Mouse (Mus musculus) stomach, postnatal 0 days (tissue): ENCODE data around the gene Itga9. TPM values are rescaled to one million over a fixed set of nuclear protein-coding genes. Genes with fewer than 3 reads are reported as not detected.

Experiments used
- ATAC-seq: fragments of 200-750 bp; cut with Nextera tagmentation; 2 replicates; pipeline ENCODE4 v1.8.0; 2017; ENCODE audit not compliant: low FRiP score, low TSS enrichment
- DNase-seq: peaks from one replicate; pipeline ENCODE4 v3.0.0-alpha.2; 2016; ENCODE audit warnings: low spot score
- H3K27ac ChIP-seq: fragments of 300-500 bp; sonication (generic); replicated peaks from 2 replicates; pipeline ENCODE4 v1.5.1; 2014; ENCODE audit warnings: mild to moderate bottlenecking, control low read depth
- H3K27me3 ChIP-seq: fragments of 300-500 bp; sonication (generic); 2 replicates; pipeline ENCODE4 v1.6.1; 2014; ENCODE audit warnings: low read length; ENCODE audit not compliant: control insufficient read depth, insufficient read depth
- H3K36me3 ChIP-seq: fragments of 300-500 bp; sonication (generic); 2 replicates; pipeline ENCODE4 v1.6.1; 2014; ENCODE audit warnings: low read length, mixed read lengths; ENCODE audit not compliant: control insufficient read depth, insufficient read depth
- H3K4me1 ChIP-seq: fragments of 300-500 bp; sonication (generic); replicated peaks from 2 replicates; pipeline ENCODE4 v1.6.1; 2014; ENCODE audit warnings: antibody characterized with exemption; ENCODE audit not compliant: control insufficient read depth, insufficient read depth
- H3K4me2 ChIP-seq: fragments of 300-500 bp; sonication (generic); replicated peaks from 2 replicates; pipeline ENCODE4 v1.6.1; 2014; ENCODE audit warnings: low read depth, mild to moderate bottlenecking, control low read depth, moderate library complexity
- H3K4me3 ChIP-seq: fragments of 300-500 bp; sonication (generic); 2 replicates; pipeline ENCODE4 v1.5.1; 2014; ENCODE audit warnings: low read depth, low read length, control low read depth
- H3K9ac ChIP-seq: fragments of 300-500 bp; sonication (generic); 2 replicates; pipeline ENCODE4 v1.6.1; 2014; ENCODE audit warnings: mild to moderate bottlenecking, low read length, control low read depth, mixed read lengths
- H3K9me3 ChIP-seq: fragments of 300-500 bp; sonication (generic); 2 replicates; pipeline ENCODE4 v1.6.1; 2016; ENCODE audit warnings: low read length; ENCODE audit not compliant: control insufficient read depth
- CTCF ChIP-seq: IDR thresholded peaks from 2 replicates; pipeline ENCODE4 v1.5.1; 2016; ENCODE audit warnings: antibody characterized with exemption, low read depth, mild to moderate bottlenecking, moderate library complexity
- EP300 ChIP-seq: optimal IDR thresholded peaks from 2 replicates; pipeline ENCODE3; 2016; ENCODE audit warnings: antibody characterized with exemption
- WGBS: fragments of 180-500 bp; shearing (Covaris S2); extraction: QIAGEN DNeasy Blood & Tissue Kit; methylation state at CpG from one replicate; pipeline ENCODE4 v1.1.7; 2014; 5-methylcytosine and 5-hydroxymethylcytosine counted together
- polyA plus RNA-seq: library from polyadenylated mRNA; unstranded; fragments of >200 nt; fragmentation: Nextera tagmentation; extraction: Ambion mirVana; gene quantifications from 2 replicates; pipeline ENCODE4 v1.2.1, GENCODE M21; 2015

Gene Itga9
- polyA plus RNA-seq, 1 experiment from 2014 or later = 5.3 TPM

DNA sequence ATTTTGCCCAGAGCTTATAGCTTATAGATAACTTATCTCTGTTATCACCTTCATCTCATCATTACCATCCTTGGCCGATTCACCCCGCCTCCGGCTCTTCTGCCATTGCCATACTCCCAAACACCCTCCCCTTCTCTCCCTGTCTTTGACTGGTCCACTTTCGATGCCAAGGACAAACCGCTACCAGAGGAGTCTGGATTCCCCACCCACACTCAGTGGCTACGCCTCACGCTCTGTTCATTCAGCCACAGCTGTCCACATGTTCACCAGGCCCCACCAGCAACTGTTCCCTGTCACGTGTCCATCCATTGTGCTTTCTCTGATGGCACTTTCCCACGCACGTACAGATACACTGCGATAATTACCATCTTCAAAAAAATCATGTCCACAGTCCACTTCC, 195.9 kb downstream of the Itga9 start:
- Histone ChIP-seq H3K27me3 (no peaks in the 10 kb centered on the region), H3K9me3 (no peaks in the 10 kb centered on the region), H3K4me2 (no peak overlapping the region), H3K36me3 (no peaks in the 10 kb centered on the region), H3K9ac (no peak overlapping the region), H3K27ac (no peak overlapping the region), H3K4me3 (no peak overlapping the region), H3K4me1 (no peaks in the 10 kb centered on the region)
- DNase-seq = no peak
- WGBS = 91% methylated on average over 11 of the region's 11 CpGs
- no peak for TF ChIP-seq CTCF
- TF ChIP-seq EP300 = no peak
- no peak for ATAC-seq

GRCm38 (mm10) chr9:118805740-118806139, 199.2 kb downstream of the Itga9 start:
- WGBS = 79% methylated on average over 6 of the region's 6 CpGs
- ATAC-seq (no peak), DNase-seq (no peak)
- no peak overlapping the region for H3K27ac ChIP-seq
- no peaks in the 10 kb centered on the region for H3K4me1 ChIP-seq
- H3K4me3 ChIP-seq = no peak overlapping the region
- H3K9me3 ChIP-seq = no peaks in the 10 kb centered on the region
- no peak overlapping the region for H3K9ac ChIP-seq
- no peak overlapping the region for H3K4me2 ChIP-seq
- H3K36me3 ChIP-seq = no peaks in the 10 kb centered on the region
- no peaks in the 10 kb centered on the region for H3K27me3 ChIP-seq
- TF ChIP-seq EP300 = no peak
- TF ChIP-seq CTCF = no peak

- ATAC-seq = no peak
- Histone ChIP-seq H3K36me3 (no peaks in the 10 kb centered on the region), H3K4me3 (no peak overlapping the region), H3K27me3 (no peaks in the 10 kb centered on the region), H3K27ac (no peak overlapping the region), H3K4me1 (no peaks in the 10 kb centered on the region), H3K4me2 (no peak overlapping the region), H3K9me3 (no peaks in the 10 kb centered on the region), H3K9ac (no peak overlapping the region)
- 86% methylated on average over 3 of the region's 3 CpGs for WGBS
- TF ChIP-seq CTCF = no peak
- TF ChIP-seq EP300 = no peak
- no peak for DNase-seq
Measured at GRCm38 (mm10) chr9:118807669-118808068, 201.2 kb downstream of the Itga9 start.

DNA sequence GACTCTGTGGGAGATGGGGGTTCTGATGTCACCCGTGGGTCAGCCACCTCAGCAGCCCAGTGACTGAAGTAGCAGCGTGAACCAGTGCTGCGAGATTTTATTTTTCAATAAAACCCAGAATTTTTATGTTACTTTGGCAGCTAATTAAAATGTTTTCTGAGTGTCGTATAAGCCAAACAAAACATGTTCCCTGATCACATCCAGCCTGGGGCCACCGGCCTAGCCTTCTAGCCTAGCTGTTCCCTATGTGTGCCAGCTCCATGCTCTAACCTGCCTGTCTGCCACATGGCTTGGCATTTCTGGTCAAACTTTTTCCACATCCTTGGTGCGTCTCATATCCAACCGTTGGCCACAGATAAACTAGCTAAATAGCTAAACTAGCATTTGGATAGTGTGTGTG, 205.7 kb downstream of the Itga9 start:
- no peak for ATAC-seq
- Histone ChIP-seq H3K4me2 (no peak overlapping the region), H3K4me3 (no peak overlapping the region), H3K27me3 (no peaks in the 10 kb centered on the region), H3K4me1 (no peaks in the 10 kb centered on the region), H3K36me3 (no peaks in the 10 kb centered on the region), H3K9ac (no peak overlapping the region), H3K27ac (no peak overlapping the region), H3K9me3 (no peaks in the 10 kb centered on the region)
- WGBS = 89% methylated on average over 7 of the region's 7 CpGs
- no peak for DNase-seq
- TF ChIP-seq EP300 (no peak), CTCF (no peak)

DNA sequence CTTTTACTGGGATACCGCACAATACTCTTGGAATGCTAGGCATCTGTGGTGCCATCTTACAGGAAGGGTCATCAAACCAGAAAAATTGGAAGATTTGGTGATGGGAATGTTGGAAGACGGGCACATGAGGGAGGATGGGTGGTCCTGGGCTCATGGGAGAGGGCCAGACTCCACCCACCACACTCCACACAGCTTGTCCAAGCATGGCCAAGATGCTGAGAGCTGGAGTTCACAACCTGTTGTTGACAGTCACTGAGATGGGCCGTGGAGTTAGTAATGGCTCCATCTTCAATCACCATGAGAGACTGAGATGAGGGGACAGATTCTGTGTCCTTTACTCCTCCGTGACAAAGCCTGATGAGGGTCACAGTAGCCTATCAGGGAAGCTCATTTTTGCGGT, 207.0 kb downstream of the Itga9 start:
- TF ChIP-seq EP300 (no peak), CTCF (no peak)
- ATAC-seq (no peak), DNase-seq (no peak)
- WGBS = 88% methylated on average over 5 of the region's 5 CpGs
- Histone ChIP-seq H3K27me3 (no peaks in the 10 kb centered on the region), H3K36me3 (no peaks in the 10 kb centered on the region), H3K4me2 (no peak overlapping the region), H3K4me1 (no peaks in the 10 kb centered on the region), H3K9me3 (no peaks in the 10 kb centered on the region), H3K27ac (no peak overlapping the region), H3K4me3 (no peak overlapping the region), H3K9ac (no peak overlapping the region)

GRCm38 (mm10) chr9:118814056-118814455, 207.6 kb downstream of the Itga9 start:
- Histone ChIP-seq H3K4me1 (no peaks in the 10 kb centered on the region), H3K4me3 (no peak overlapping the region), H3K9ac (no peak overlapping the region), H3K9me3 (no peaks in the 10 kb centered on the region), H3K27ac (no peak overlapping the region), H3K27me3 (no peaks in the 10 kb centered on the region), H3K36me3 (no peaks in the 10 kb centered on the region), H3K4me2 (no peak overlapping the region)
- no peak for DNase-seq
- ATAC-seq = no peak
- 65% methylated on average over 16 of the region's 16 CpGs for WGBS
- TF ChIP-seq EP300 (no peak), CTCF (no peak)
